Mouse (Mus musculus): ENCODE results near the gene Hoxb6. TPM values are rescaled to one million over a fixed set of nuclear protein-coding genes. Genes with fewer than 3 reads are reported as not detected.

Gene Hoxb6
- polyA plus RNA-seq, 1 experiment from 2014 or later: not detected

- H3K36me3 ChIP-seq (ENCODE audit: control insufficient read depth, insufficient read depth, low read length): no peaks in the 10 kb centered on the region
Observed at GRCm38 (mm10) chr11:96347717-96348116, 55.4 kb downstream of the Hoxb6 start.

GRCm38 (mm10) chr11:96348141-96348928 is 56.1 kb downstream of the Hoxb6 start:
- no peak for ATAC-seq (ENCODE audit: insufficient number of reproducible peaks, insufficient read depth, low FRiP score, low read depth)
- Histone ChIP-seq H3K36me3 (ENCODE audit: control insufficient read depth, insufficient read depth, low read length) (no peaks in the 10 kb centered on the region), H3K27ac (replicated peaks in 1 of 2; ENCODE audit: control insufficient read depth in 1 of 2, insufficient read depth in 1 of 2, low read depth in 2 of 2, low read length in 2 of 2) (no peak overlapping the region), H3K9me3 (ENCODE audit: control insufficient read depth, low read length) (no peaks in the 10 kb centered on the region), H3K27me3 (ENCODE audit: control insufficient read depth, insufficient read depth, low read length) (peaks cover 95% of the 10 kb centered on the region), H3K4me3 (ENCODE audit: control insufficient read depth in 1 of 2, insufficient read depth in 1 of 2, low read depth in 1 of 2, low read length in 2 of 2) (no peak overlapping the region), H3K9ac (ENCODE audit: low read length) (no peak overlapping the region), H3K4me1 (ENCODE audit: control insufficient read depth in 2 of 2, insufficient read depth in 2 of 2, low read length in 2 of 2) (no peaks in the 10 kb centered on the region; a peak in 1 of 4 replicates), H3K4me2 (ENCODE audit: low read length) (0 out of 2 replicates have a peak overlapping the region, but pooled peaks have one; percentile 16)
- WGBS: 15% methylated on average over 21 of the region's 21 CpGs

More at GRCm38 (mm10) chr11:96347717-96348116, 55.4 kb downstream of the Hoxb6 start:
- Histone ChIP-seq H3K9me3 (ENCODE audit: control insufficient read depth, low read length) (no peaks in the 10 kb centered on the region), H3K4me1 (ENCODE audit: control insufficient read depth in 2 of 2, insufficient read depth in 2 of 2, low read length in 2 of 2) (no peaks in the 10 kb centered on the region; a peak in 1 of 4 replicates), H3K4me2 (ENCODE audit: low read length) (no peak overlapping the region), H3K9ac (ENCODE audit: low read length) (no peak overlapping the region), H3K4me3 (ENCODE audit: control insufficient read depth in 1 of 2, insufficient read depth in 1 of 2, low read depth in 1 of 2, low read length in 2 of 2) (no peak overlapping the region), H3K27ac (replicated peaks in 1 of 2; ENCODE audit: control insufficient read depth in 1 of 2, insufficient read depth in 1 of 2, low read depth in 2 of 2, low read length in 2 of 2) (no peak overlapping the region), H3K27me3 (ENCODE audit: control insufficient read depth, insufficient read depth, low read length) (peaks cover 95% of the 10 kb centered on the region)
- 44% methylated on average over 4 of the region's 4 CpGs for WGBS
- ATAC-seq (ENCODE audit: insufficient number of reproducible peaks, insufficient read depth, low FRiP score, low read depth): no peak

GRCm38 (mm10) chr11:96348988-96349387 is 56.7 kb downstream of the Hoxb6 start:
- Histone ChIP-seq H3K36me3 (ENCODE audit: control insufficient read depth, insufficient read depth, low read length) (no peaks in the 10 kb centered on the region), H3K9ac (ENCODE audit: low read length) (no peak overlapping the region), H3K27me3 (ENCODE audit: control insufficient read depth, insufficient read depth, low read length) (peaks cover 93% of the 10 kb centered on the region), H3K9me3 (ENCODE audit: control insufficient read depth, low read length) (no peaks in the 10 kb centered on the region), H3K4me3 (ENCODE audit: control insufficient read depth in 1 of 2, insufficient read depth in 1 of 2, low read depth in 1 of 2, low read length in 2 of 2) (no peak overlapping the region), H3K27ac (replicated peaks in 1 of 2; ENCODE audit: control insufficient read depth in 1 of 2, insufficient read depth in 1 of 2, low read depth in 2 of 2, low read length in 2 of 2) (no peak overlapping the region), H3K4me1 (ENCODE audit: control insufficient read depth in 2 of 2, insufficient read depth in 2 of 2, low read length in 2 of 2) (no peaks in the 10 kb centered on the region; a peak in 1 of 4 replicates), H3K4me2 (ENCODE audit: low read length) (no peak overlapping the region)
- no peak for ATAC-seq (ENCODE audit: insufficient number of reproducible peaks, insufficient read depth, low FRiP score, low read depth)
- 65% methylated on average over 3 of the region's 3 CpGs for WGBS

- H3K4me1 ChIP-seq (ENCODE audit: control insufficient read depth in 2 of 2, insufficient read depth in 2 of 2, low read length in 2 of 2): peaks cover 0 to 3% of the 10 kb centered on the region in 2 experiments; a peak in 3 of 4 replicates
- no peaks in the 10 kb centered on the region for H3K9me3 ChIP-seq (ENCODE audit: control insufficient read depth, low read length)
- H3K27ac ChIP-seq (replicated peaks in 1 of 2; ENCODE audit: control insufficient read depth in 1 of 2, insufficient read depth in 1 of 2, low read depth in 2 of 2, low read length in 2 of 2): no peak overlapping the region
- no peak overlapping the region for H3K4me2 ChIP-seq (ENCODE audit: low read length)
- no peak overlapping the region for H3K4me3 ChIP-seq (ENCODE audit: control insufficient read depth in 1 of 2, insufficient read depth in 1 of 2, low read depth in 1 of 2, low read length in 2 of 2)
- H3K27me3 ChIP-seq (ENCODE audit: control insufficient read depth, insufficient read depth, low read length): peaks cover 93% of the 10 kb centered on the region
- WGBS: 24% methylated on average over 14 of the region's 14 CpGs
- ATAC-seq (ENCODE audit: insufficient number of reproducible peaks, insufficient read depth, low FRiP score, low read depth): no peak
- no peak overlapping the region for H3K9ac ChIP-seq (ENCODE audit: low read length)
- H3K36me3 ChIP-seq (ENCODE audit: control insufficient read depth, insufficient read depth, low read length): no peaks in the 10 kb centered on the region
Observed at GRCm38 (mm10) chr11:96349491-96350340, 57.4 kb downstream of the Hoxb6 start.

GRCm38 (mm10) chr11:96350341-96350624 is 58.0 kb downstream of the Hoxb6 start, which contains the start of gene Hoxb2:
TSS of gene Hoxb2 (plus strand) at chr11:96350525.
- H3K27me3 ChIP-seq (ENCODE audit: control insufficient read depth, insufficient read depth, low read length): peaks cover 92% of the 10 kb centered on the region

GRCm38 (mm10) chr11:96350791-96351190 is 58.5 kb downstream of the Hoxb6 start:
- Histone ChIP-seq H3K9ac (ENCODE audit: low read length) (no peak overlapping the region; the same call in 1 of the 2 replicates), H3K4me2 (ENCODE audit: low read length) (no peak overlapping the region), H3K27me3 (ENCODE audit: control insufficient read depth, insufficient read depth, low read length) (peaks cover 91% of the 10 kb centered on the region), H3K27ac (replicated peaks in 1 of 2; ENCODE audit: control insufficient read depth in 1 of 2, insufficient read depth in 1 of 2, low read depth in 2 of 2, low read length in 2 of 2) (no peak overlapping the region), H3K4me1 (ENCODE audit: control insufficient read depth in 2 of 2, insufficient read depth in 2 of 2, low read length in 2 of 2) (peaks cover 0 to 3% of the 10 kb centered on the region in 2 experiments; a peak in 3 of 4 replicates), H3K4me3 (ENCODE audit: control insufficient read depth in 1 of 2, insufficient read depth in 1 of 2, low read depth in 1 of 2, low read length in 2 of 2) (no peak overlapping the region), H3K36me3 (ENCODE audit: control insufficient read depth, insufficient read depth, low read length) (no peaks in the 10 kb centered on the region), H3K9me3 (ENCODE audit: control insufficient read depth, low read length) (no peaks in the 10 kb centered on the region)
- no peak for ATAC-seq (ENCODE audit: insufficient number of reproducible peaks, insufficient read depth, low FRiP score, low read depth)
- 64% methylated on average over 2 of the region's 2 CpGs for WGBS

More at GRCm38 (mm10) chr11:96350341-96350624, 58.0 kb downstream of the Hoxb6 start, which contains the start of gene Hoxb2:
- Histone ChIP-seq H3K4me2 (ENCODE audit: low read length) (no peak within 1 kb of the TSS), H3K36me3 (ENCODE audit: control insufficient read depth, insufficient read depth, low read length) (no peaks in the 10 kb centered on the region), H3K9me3 (ENCODE audit: control insufficient read depth, low read length) (no peaks in the 10 kb centered on the region), H3K27ac (replicated peaks in 1 of 2; ENCODE audit: control insufficient read depth in 1 of 2, insufficient read depth in 1 of 2, low read depth in 2 of 2, low read length in 2 of 2) (peak within 1 kb of the TSS in 1 of 2 experiments; percentile 65; a peak in 1 of 4 replicates), H3K4me3 (ENCODE audit: control insufficient read depth in 1 of 2, insufficient read depth in 1 of 2, low read depth in 1 of 2, low read length in 2 of 2) (no peak within 1 kb of the TSS), H3K9ac (ENCODE audit: low read length) (no peak within 1 kb of the TSS; the same call in 1 of the 2 replicates), H3K4me1 (ENCODE audit: control insufficient read depth in 2 of 2, insufficient read depth in 2 of 2, low read length in 2 of 2) (peaks cover 0 to 3% of the 10 kb centered on the region in 2 experiments; a peak in 3 of 4 replicates)
- 34% methylated on average over 2 of the region's 2 CpGs for whole genome bisulfite sequencing
- ATAC-seq (ENCODE audit: insufficient number of reproducible peaks, insufficient read depth, low FRiP score, low read depth): no peak
